Mouse (Mus musculus): ENCODE data around the gene Pik3r5. TPM values are rescaled to one million over a fixed set of nuclear protein-coding genes. Genes with fewer than 3 reads are reported as not detected.

Gene Pik3r5
- polyA plus RNA-seq, 1 experiment from 2014 or later = 0.61 TPM

DNA sequence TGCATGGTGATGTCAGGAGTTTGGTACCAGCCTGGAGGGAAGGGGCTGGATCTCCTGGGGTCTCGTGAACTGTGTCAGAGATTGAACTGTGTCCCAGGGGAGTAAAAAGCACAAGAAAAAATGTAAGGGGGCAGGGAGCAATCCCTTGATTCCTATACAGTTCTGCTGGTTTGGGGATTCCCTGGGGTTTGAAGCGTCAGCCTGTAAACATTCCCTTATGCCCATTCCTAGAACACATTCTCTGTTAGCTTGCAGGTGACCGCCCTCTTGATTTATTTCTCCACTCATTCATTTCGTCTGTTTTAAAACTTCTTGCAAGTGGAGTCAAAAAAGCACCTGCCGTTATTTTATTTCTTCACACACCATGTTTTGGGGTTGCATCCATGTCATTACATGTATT is 27.1 kb downstream of the Pik3r5 start:
- no peaks in the 10 kb centered on the region for H3K27me3 ChIP-seq
- H3K36me3 ChIP-seq = no peaks in the 10 kb centered on the region
- H3K4me3 ChIP-seq = no peak overlapping the region
- no peaks in the 10 kb centered on the region for H3K9me3 ChIP-seq
- no peak overlapping the region for H3K4me2 ChIP-seq (replicated peaks)
- H3K27ac ChIP-seq = no peak overlapping the region
- WGBS = 71% methylated on average over 5 of the region's 5 CpGs
- ATAC-seq (ENCODE audit: low FRiP score, low read depth) = no peak
- no peaks in the 10 kb centered on the region for H3K4me1 ChIP-seq
- no peak overlapping the region for H3K9ac ChIP-seq

DNA sequence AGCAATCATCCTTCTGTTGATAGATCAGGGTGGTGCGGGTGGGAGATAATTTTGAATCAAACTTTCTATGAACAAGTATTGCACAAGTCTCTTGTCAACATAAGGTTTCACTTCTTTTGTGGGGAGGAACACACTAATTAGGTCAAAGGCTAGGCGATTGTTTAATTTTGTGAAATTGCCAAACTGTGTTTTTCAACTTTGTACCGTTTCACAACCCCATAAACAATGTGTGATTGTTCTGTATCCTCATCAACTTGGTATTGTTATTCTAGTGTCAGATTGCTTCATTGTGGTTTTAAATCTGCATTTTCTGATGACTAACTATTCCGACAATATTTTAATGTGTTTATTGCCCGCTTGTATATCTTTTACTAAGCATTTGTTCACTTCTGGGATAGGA is 27.6 kb downstream of the Pik3r5 start:
- no peak for ATAC-seq (ENCODE audit: low FRiP score, low read depth)
- 84% methylated on average over 5 of the region's 5 CpGs for WGBS
- H3K9me3 ChIP-seq = no peaks in the 10 kb centered on the region
- H3K9ac ChIP-seq = no peak overlapping the region
- H3K4me2 ChIP-seq (replicated peaks) = no peak overlapping the region
- H3K27me3 ChIP-seq = no peaks in the 10 kb centered on the region
- no peaks in the 10 kb centered on the region for H3K4me1 ChIP-seq
- no peak overlapping the region for H3K4me3 ChIP-seq
- no peak overlapping the region for H3K27ac ChIP-seq
- H3K36me3 ChIP-seq = no peaks in the 10 kb centered on the region

DNA sequence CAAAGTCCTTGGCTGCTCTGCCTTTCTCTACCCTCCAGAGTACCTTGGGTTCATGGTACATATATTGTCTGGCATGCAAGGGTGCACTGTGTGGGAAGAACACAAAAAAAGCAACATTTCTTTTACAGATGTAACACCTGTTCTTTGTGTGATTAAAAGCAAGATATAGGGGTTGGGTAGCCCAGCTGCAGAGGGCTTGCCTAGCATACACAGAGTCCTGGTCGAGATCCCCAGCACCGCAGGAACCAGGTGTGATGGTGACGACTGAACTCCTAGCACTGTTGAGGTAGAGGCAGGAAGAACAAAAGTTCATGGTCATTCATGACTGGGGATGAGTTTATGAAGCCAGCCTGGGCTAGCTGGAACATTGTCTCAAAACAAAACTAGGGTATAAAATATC is 30.8 kb downstream of the Pik3r5 start:
- no peak overlapping the region for H3K9ac ChIP-seq
- H3K36me3 ChIP-seq = no peaks in the 10 kb centered on the region
- no peak overlapping the region for H3K4me3 ChIP-seq
- H3K27ac ChIP-seq = no peak overlapping the region
- H3K4me1 ChIP-seq = no peaks in the 10 kb centered on the region
- H3K4me2 ChIP-seq (replicated peaks) = no peak overlapping the region
- peaks cover 4% of the 10 kb centered on the region; the same call in 1 of the 2 replicates for H3K27me3 ChIP-seq
- ATAC-seq (ENCODE audit: low FRiP score, low read depth) = no peak
- H3K9me3 ChIP-seq = no peaks in the 10 kb centered on the region
- whole genome bisulfite sequencing = 76% methylated on average over 3 of the region's 3 CpGs

DNA sequence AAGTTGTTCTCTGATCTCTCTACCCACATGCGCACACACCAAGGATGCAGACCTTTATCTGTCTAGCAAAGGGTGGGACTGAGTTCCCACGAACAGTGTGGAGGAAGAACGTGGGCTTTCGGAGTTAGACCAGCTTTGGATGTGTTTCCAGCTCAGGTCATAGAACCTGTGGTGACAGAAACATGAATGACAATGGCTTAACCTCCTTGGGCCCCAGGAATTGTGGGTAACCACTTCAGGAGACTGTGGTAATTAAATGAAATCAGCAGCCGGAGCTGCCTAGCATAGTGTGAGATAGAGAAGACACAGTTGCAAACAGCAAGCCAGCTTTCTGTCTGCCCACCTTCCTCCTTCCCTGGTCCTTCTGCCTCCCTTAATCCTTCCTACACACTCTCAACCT is 32.3 kb downstream of the Pik3r5 start:
- Histone ChIP-seq H3K4me3 (no peak overlapping the region), H3K4me2 (replicated peaks) (no peak overlapping the region), H3K9me3 (no peaks in the 10 kb centered on the region), H3K9ac (no peak overlapping the region), H3K4me1 (no peaks in the 10 kb centered on the region), H3K27ac (no peak overlapping the region), H3K36me3 (no peaks in the 10 kb centered on the region), H3K27me3 (peaks cover 4% of the 10 kb centered on the region; the same call in 1 of the 2 replicates)
- ATAC-seq (ENCODE audit: low FRiP score, low read depth) = no peak
- WGBS = 82% methylated on average over 5 of the region's 5 CpGs

DNA sequence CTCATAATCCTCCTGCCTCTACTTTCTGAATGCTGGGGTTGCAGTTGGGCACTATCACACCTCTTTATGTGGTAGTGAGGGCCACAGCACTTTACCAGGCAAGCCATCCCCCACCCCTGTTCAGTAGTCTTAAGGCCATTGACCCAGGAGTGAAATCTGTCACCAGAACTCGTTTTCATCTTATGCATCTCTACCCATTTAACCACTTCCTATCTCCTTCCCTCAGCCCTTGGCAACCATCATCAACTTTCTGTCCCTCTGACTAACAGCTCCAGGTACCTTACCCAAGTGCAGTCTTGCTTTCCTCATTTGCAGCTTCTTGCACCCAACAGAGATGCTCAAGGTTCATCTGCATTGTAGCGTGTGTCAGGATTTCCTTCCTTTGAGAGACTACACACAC is 33.2 kb downstream of the Pik3r5 start:
- WGBS = 69% methylated on average over 2 of the region's 2 CpGs
- Histone ChIP-seq H3K9me3 (no peaks in the 10 kb centered on the region), H3K36me3 (no peaks in the 10 kb centered on the region), H3K27me3 (peaks cover 4% of the 10 kb centered on the region; the same call in 1 of the 2 replicates), H3K4me2 (replicated peaks) (no peak overlapping the region), H3K4me3 (no peak overlapping the region), H3K4me1 (no peaks in the 10 kb centered on the region), H3K9ac (no peak overlapping the region), H3K27ac (no peak overlapping the region)
- no peak for ATAC-seq (ENCODE audit: low FRiP score, low read depth)

DNA sequence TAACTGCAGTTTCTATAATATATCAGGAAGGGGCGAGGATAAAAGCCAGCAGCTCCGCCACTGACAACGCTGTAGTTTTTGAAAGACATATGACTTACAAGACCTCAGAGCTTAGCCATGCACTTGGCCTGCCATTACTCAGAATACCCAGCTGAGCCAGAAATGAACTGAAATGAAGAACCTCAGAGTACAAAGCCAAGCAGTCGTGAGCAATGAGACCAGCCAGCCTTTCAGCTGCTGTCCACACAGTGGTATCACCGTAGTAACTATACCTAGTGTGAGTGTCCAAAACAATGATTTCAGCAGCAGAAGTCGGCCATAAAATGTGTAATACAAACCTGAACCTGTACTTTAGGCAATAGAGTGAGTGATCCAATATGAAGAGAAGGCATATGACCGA is 35.5 kb downstream of the Pik3r5 start:
- no peak for ATAC-seq (ENCODE audit: low FRiP score, low read depth)
- H3K4me3 ChIP-seq = no peak overlapping the region
- peaks cover 4% of the 10 kb centered on the region; the same call in 1 of the 2 replicates for H3K27me3 ChIP-seq
- H3K9me3 ChIP-seq = no peaks in the 10 kb centered on the region
- H3K4me1 ChIP-seq = no peaks in the 10 kb centered on the region
- H3K4me2 ChIP-seq (replicated peaks) = no peak overlapping the region
- no peak overlapping the region for H3K9ac ChIP-seq
- 78% methylated on average over 7 of the region's 7 CpGs for WGBS
- no peak overlapping the region for H3K27ac ChIP-seq
- no peaks in the 10 kb centered on the region for H3K36me3 ChIP-seq

DNA sequence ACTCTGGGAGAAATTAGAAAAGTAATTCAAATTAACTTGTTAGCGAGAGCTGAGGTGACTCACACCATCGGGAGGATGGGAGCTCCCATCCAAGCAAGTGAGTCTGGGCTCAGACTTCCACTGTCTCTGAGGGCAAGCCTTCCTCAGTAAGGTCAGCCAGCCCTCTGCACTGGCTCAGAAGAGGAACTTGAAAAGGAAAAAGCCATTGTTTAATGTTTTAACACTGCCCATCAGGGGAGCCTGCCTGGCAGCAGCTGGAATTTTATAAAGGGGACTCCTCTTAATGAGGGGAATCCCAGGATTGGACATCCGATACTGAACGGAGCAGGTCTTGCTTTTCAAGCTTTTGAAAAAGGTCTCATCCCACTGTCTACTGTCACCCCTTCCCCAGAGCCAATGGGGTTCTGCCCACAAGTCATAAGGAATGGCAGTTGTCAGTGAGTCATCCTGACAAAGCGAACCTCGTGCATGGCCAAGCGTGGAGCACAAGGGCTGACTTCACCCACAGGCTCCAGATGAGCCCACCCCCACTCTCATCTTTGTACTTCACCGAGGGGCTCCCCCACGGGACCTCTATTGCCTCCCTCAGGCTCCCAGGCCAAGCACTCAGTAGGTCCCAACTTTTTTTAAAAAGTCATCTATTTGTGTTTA is 36.2 kb downstream of the Pik3r5 start:
- no peaks in the 10 kb centered on the region for H3K4me1 ChIP-seq
- no peak overlapping the region for H3K27ac ChIP-seq
- H3K27me3 ChIP-seq = peaks cover 7% of the 10 kb centered on the region; the same call in 1 of the 2 replicates
- no peaks in the 10 kb centered on the region for H3K36me3 ChIP-seq
- no peak overlapping the region for H3K4me3 ChIP-seq
- 80% methylated on average over 9 of the region's 9 CpGs for WGBS
- no peaks in the 10 kb centered on the region for H3K9me3 ChIP-seq
- no peak overlapping the region for H3K9ac ChIP-seq
- H3K4me2 ChIP-seq (replicated peaks) = no peak overlapping the region
- no peak for ATAC-seq (ENCODE audit: low FRiP score, low read depth)

DNA sequence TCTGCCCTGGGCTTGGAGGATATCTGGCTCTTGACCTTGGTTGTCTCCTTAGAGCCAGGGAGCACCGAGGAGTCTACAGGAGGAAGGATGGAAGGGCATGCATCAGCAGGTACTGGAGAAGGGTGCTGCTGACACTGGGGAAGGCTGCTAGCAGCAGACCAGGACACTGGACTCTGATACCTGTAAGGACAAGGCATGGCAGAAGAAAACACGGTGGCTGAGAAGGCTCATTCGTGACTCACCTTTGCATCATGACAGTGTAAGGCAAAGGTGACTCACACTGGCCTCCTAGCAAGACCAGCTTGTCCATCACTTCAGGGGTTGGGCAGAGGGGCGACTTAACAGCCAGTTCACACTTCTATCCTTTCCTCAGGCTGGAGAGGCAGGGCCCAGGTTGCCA is 37.0 kb downstream of the Pik3r5 start:
- Histone ChIP-seq H3K27ac (no peak overlapping the region), H3K4me2 (replicated peaks) (no peak overlapping the region), H3K36me3 (no peaks in the 10 kb centered on the region), H3K9ac (no peak overlapping the region), H3K27me3 (peaks cover 7% of the 10 kb centered on the region; the same call in 1 of the 2 replicates), H3K4me1 (no peaks in the 10 kb centered on the region), H3K9me3 (no peaks in the 10 kb centered on the region), H3K4me3 (no peak overlapping the region)
- ATAC-seq (ENCODE audit: low FRiP score, low read depth) = no peak
- WGBS = 83% methylated on average over 4 of the region's 4 CpGs

DNA sequence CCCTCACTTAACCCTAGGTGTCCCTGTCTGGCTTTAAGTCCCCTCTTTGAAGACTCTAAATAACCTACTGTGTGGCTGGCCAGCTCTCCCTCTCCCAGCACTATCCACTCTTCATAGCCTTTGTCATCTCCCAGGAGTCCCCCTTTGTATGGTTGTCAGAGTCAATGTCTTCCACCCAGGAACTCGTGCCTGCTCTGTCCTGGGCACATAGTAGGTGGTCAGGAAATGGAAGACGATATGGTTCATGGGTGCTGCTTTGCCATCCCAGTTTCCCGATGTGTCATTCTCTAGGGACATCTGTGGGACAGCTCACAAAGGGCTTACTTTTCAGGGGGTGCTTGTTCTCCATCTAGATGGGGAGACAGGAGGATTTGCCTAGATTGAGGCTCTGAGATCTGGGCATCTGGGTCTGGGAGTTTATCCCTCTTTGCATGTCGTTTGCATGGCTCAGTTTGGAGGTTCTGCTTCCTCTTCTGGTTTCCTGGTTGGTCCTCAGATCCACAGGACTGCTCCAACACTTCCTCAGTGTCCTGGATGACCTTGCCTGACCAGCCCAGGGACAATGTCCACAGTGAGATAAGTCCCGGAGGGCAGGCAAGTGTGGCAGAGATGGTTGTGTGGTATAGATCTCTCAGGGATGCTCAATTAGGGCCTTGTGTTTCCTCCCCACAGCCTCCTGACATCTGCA is 40.4 kb downstream of the Pik3r5 start:
- Histone ChIP-seq H3K9me3 (no peaks in the 10 kb centered on the region), H3K9ac (no peak overlapping the region), H3K27me3 (peaks cover 3% of the 10 kb centered on the region; the same call in 1 of the 2 replicates), H3K27ac (no peak overlapping the region), H3K36me3 (no peaks in the 10 kb centered on the region), H3K4me2 (replicated peaks) (no peak overlapping the region), H3K4me1 (no peaks in the 10 kb centered on the region), H3K4me3 (no peak overlapping the region)
- ATAC-seq (ENCODE audit: low FRiP score, low read depth) = no peak
- 78% methylated on average over 5 of the region's 5 CpGs for WGBS

DNA sequence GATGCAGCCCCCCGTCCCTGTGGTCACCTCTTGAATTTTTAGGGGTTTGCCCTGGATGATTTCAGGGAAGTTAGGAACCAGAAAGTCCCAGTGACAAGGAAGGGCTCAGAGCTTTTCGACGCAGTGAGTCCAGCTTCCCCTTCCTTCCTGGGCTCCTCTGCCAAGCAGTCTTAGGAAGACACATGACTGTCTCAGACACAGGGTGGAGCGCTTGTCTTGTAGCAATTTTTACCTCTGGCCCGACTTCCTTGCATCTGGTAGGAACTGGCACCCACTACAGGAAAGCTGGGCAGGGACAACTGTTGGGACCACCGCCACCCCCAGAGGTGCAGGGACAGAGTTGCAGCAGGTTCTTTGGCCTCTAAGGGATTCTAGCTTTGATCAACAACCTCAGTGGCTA is 42.7 kb downstream of the Pik3r5 start:
- no peak overlapping the region for H3K27ac ChIP-seq
- WGBS = 85% methylated on average over 6 of the region's 6 CpGs
- no peak overlapping the region for H3K9ac ChIP-seq
- H3K4me2 ChIP-seq (replicated peaks) = no peak overlapping the region
- H3K36me3 ChIP-seq = no peaks in the 10 kb centered on the region
- no peak for ATAC-seq (ENCODE audit: low FRiP score, low read depth)
- no peak overlapping the region for H3K4me3 ChIP-seq
- no peaks in the 10 kb centered on the region for H3K9me3 ChIP-seq
- no peaks in the 10 kb centered on the region for H3K4me1 ChIP-seq
- H3K27me3 ChIP-seq = peaks cover 3% of the 10 kb centered on the region; the same call in 1 of the 2 replicates

DNA sequence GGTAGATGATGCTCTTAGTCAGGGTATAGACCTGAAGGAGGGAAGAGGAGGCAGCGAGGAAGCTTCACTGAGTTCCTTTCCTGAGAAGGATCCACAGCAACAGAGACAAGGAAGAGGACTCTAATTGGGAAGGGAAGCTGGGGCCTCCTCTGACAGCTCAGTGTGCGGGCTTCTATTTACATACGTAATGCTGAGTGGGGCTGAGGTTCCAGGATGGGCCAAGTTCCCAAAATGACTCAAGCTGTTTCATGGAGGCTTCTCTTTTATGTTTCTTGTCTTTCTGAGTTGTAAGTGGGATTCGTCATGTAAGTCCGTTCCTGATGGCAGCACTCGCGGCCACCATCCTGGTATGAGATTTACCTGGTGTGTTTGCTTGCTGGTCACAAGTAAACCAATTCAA is 43.8 kb downstream of the Pik3r5 start:
- peaks cover 3% of the 10 kb centered on the region; the same call in 1 of the 2 replicates for H3K27me3 ChIP-seq
- WGBS = 90% methylated on average over 7 of the region's 7 CpGs
- H3K4me2 ChIP-seq (replicated peaks) = no peak overlapping the region
- no peak overlapping the region for H3K9ac ChIP-seq
- no peaks in the 10 kb centered on the region for H3K4me1 ChIP-seq
- 0 out of 2 replicates have a peak, but pooled peaks cover 4% of the 10 kb centered on the region for H3K9me3 ChIP-seq
- H3K36me3 ChIP-seq = no peaks in the 10 kb centered on the region
- ATAC-seq (ENCODE audit: low FRiP score, low read depth) = no peak
- H3K27ac ChIP-seq = no peak overlapping the region
- H3K4me3 ChIP-seq = no peak overlapping the region

DNA sequence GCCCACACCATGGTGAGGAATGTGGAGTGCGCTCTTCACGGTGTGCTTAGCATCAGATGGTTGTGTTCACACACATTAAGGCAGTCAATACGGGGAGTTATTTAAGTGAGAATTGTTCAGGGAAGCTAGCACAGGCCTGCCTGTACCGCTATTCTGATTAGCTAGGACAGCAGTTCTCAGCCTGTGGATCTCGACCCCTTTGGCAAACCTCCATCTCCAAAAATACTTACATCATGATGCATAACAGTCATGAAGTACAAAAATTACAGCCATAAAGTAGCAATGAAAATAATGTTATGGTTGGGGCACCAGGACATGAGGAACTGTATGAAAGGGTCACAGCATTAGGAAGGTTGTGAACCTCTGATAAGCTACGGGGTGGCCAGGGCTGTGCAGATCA is 45.7 kb downstream of the Pik3r5 start:
- no peak overlapping the region for H3K4me2 ChIP-seq (replicated peaks)
- no peak overlapping the region for H3K27ac ChIP-seq
- peaks cover 3% of the 10 kb centered on the region; the same call in 1 of the 2 replicates for H3K27me3 ChIP-seq
- no peaks in the 10 kb centered on the region for H3K36me3 ChIP-seq
- 0 out of 2 replicates have a peak, but pooled peaks cover 4% of the 10 kb centered on the region for H3K9me3 ChIP-seq
- H3K9ac ChIP-seq = no peak overlapping the region
- H3K4me3 ChIP-seq = no peak overlapping the region
- WGBS = 82% methylated on average over 6 of the region's 6 CpGs
- no peak for ATAC-seq (ENCODE audit: low FRiP score, low read depth)
- no peaks in the 10 kb centered on the region for H3K4me1 ChIP-seq
